Mouse (Mus musculus) large intestine, adult 2 months (tissue): ENCODE data around the gene F830045P16Rik. TPM values are rescaled to one million over a fixed set of nuclear protein-coding genes. Genes with fewer than 3 reads are reported as not detected.
"Not testable (repeated sequence)": the region's sequence is repeated elsewhere in the genome, so short reads cannot be mapped to it uniquely, and the experiment has no call there.

Experiments used
- DNase-seq: peaks from one replicate; pipeline ENCODE4 v3.0.0-alpha.2; 2012; ENCODE audit warnings: low read depth, low spot score
- WGBS: fragments of 180-500 bp; shearing (Covaris S2); methylation state at CpG from one replicate; pipeline ENCODE4 v1.1.7; 2018; 5-methylcytosine and 5-hydroxymethylcytosine counted together
- polyA plus RNA-seq: library from polyadenylated mRNA; depleted of rRNA; stranded (reverse); fragments of >200 nt; gene quantifications from 2 replicates; pipeline ENCODE4 v1.2.3, GENCODE M21; 2012

F830045P16Rik gene
- polyA plus RNA-seq, 1 experiment, result not detected

DNA sequence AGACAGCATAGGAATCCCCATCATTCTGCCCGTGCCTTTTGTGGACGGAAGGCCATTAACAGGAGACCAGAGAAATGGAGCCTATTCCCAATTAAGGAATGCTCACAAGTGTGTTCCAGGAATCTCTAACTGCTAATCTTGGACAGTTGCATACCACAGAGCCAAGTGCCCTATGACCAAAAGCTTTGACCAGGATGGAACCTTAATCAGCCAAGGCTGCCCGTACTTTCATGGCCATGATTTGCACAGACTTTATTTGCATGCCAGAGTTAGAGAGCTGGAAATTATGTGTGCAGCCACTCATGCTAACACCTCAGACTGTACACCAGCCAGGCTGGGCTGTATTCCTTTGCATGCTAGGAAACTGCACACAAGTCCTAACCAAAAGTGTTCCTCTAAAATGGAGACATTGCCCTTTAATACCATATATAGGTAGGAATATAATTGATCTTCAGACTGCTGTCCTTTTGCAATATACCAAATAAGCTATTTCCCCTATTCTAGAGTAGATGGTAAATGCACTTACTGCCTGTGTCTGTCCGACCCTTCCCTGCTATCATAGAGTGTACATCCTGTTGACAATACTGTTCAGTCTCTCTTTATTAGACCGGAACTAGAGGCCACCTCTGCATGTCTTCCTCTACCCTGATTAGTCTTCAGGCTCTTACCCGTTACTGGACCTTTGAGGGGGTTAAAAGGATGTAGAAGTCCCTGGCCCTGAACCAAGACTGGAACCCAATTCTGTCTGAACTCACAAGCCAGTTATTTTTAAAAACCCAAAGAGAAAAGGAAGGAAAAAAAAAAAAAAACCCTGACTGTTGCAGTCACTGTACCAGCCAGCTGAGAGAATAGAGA is 22.6 kb downstream of the F830045P16Rik start:
- 78% methylated on average over 6 of the region's 6 CpGs for WGBS
- DNase-seq, result no peak

DNA sequence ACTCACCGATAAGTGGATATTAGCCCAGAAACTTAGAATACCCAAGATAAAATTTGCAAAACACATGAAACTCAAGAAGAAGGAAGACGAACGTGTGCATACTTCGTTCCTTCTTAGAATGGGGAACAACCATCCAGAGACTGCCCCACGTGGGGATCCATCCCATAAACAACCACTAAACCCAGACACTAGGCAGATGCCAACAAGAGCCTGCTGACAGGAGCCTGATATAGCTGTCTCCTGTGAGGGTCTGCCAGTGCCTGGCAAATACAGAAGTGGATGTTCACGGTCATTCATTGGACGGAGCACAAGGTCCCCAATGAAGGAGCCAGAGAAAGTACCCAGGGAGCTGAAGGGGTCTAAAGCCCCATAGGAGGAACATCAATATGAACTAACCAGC is 24.3 kb downstream of the F830045P16Rik start:
- DNase-seq, result not testable (repeated sequence)
- 83% methylated on average over 7 of the region's 7 CpGs for WGBS

DNA sequence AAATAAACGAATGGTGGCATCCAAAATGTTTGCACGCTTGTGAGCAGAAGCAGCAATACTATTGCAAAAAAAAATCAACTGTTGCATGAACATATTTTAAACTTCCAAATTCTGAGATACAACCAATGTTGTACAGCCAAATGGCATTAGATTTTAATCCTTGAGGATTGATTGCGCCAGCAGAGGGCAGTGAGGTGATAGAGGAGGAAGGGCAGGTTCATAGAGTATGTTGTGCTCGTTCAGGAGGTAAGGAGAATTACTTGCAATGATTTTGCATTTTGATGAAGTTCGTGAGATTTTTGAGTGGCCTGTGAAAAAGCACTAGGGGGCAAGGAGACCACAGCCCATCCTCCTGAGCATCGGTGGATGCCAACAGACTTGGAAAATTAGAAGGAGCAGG is 33.8 kb downstream of the F830045P16Rik start:
- WGBS, result 18% methylated on average over 6 of the region's 6 CpGs
- DNase-seq, result no peak

DNA sequence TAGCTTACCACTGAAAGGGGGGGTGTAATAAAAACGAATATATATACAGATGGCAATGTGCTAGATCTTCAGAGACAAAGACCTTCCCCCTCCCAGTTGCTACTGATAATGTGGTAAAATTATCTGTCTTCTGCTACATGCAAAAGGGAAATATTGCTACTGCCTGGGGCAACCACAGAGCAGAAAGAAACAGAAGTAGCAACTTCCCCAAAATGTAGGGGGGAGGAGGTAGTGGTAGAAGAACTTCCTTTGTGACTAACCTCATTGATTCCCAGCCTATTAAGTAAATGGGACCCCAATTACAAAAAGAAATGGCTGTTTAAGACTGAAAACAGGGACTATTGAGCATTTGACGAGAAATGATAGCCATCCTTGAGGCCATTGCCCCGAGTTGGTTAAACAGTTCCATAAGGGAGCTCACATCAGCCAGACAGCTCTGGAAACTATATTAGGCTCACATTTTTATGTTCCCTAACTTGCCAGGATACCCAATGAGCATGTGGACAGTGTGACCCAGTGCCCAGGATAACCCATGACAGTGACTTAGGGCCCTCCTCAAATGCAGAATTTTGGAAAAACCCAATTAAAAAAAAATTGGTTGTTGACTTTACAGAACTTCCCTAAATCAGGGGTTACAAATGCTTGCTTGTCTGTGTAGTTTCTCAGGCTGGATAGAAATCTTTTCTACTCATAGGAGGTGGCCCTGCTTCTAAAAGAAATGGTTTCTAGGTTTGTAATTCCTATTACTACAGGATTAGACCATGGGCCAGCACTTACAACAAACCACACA is 46.7 kb downstream of the F830045P16Rik start:
- 53% methylated on average over 3 of the region's 3 CpGs for WGBS
- no peak for DNase-seq

DNA sequence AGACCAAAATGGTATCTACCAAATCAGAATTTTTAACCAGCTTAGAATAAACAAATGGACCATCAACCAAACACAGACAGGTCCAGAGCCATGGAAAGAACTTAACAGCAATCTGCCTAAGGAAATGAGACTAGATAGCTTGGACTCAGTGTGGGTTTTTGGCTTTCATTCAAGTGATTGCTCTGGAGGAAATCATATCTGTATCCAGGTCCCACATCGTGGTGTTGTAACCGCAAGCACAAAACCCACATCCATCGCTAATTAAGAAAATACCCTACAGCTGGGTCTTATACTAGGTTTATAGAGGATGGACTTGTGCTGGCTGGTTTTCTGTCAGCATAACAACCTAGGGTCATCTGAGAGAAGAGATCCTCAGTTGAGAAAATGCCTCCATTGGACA is 53.3 kb downstream of the F830045P16Rik start:
- no peak for DNase-seq
- 94% methylated on average over 3 of the region's 3 CpGs for WGBS

DNA sequence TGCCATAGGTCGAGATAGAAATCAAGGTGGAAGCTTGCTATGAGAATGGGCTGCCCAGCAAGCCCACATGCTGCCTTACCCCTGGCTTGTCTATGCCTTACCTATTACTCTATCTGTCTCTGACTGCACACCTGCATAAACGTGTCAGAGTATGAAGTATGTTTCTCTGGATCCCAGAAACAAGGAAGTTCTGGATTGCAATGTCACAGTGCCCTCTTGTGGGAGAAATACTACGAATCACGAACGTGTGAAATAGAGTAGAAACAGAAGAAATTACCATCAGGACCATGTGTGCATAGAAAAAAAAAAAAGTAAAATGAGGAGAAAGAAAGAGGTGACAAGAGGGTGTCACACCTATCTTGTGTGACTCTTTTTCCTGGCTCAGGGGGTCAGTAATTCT is 64.5 kb downstream of the F830045P16Rik start:
- 17% methylated on average over 5 of the region's 5 CpGs for WGBS

DNA sequence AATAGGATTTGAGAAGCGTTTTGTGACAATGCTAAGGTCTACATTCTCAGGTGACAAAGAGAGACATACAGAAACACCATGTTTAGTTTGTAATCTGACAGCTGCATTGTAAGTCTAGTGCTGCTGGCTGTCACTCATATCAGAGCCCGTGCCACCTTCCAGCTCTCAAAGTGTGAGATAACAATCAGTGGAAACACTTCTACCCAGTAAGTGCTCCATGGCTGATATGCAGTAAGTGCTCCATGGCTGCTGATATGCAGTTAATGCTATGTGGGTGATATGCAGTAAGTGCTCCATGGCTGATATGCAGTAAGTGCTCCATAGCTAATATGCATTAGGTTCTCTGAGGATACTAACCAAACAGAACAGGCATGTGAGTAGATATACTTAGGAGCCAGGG is 65.6 kb downstream of the F830045P16Rik start:
- no peak for DNase-seq
- WGBS, result 64% methylated on average over 2 of the region's 2 CpGs

More for the DNA sequence above, 64.5 kb downstream of the F830045P16Rik start:
- DNase-seq, result peak; percentile 1

DNA sequence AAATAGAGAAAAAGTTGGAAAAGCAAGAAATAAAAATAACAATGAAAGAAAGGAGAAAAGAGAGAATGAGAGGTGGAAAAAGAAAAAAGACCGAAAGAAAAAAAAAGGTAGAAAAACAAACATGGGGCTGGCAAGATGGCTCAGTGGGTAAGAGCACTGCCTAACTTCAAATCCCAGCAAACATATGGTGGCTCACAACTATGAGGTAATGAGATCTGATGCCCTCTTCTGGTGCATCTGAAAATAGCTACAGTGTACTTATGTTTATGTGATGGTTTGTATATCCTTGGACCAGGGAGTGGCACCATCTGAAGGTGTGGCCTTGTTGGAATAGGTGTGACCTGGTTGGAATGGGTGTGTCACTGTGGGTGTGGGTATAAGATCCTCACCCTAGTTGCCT is 97.6 kb downstream of the F830045P16Rik start:
- WGBS, result 93% methylated on average over 1 of the region's 1 CpGs
- not testable (repeated sequence) for DNase-seq

DNA sequence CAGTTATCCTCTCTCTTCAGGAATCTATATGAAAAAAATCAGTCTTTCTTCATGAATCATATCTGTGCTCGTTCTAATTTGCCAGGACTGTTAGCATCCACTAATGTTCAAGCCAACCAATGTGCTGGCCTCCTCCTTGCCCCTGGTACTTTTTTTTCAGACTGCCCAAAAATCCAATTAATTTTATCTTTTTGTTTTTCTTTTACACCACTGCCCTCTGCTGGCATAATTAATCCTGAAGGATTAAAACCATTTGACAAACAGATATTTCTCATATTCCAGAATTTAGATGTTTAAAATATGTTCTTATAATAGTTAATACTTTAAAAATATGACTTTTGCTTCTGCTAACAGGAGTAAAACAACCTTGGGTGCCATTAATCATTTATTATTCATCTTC is 101.2 kb downstream of the F830045P16Rik start:
- DNase-seq, result no peak
- 49% methylated on average over 1 of the region's 1 CpGs for whole genome bisulfite sequencing

DNA sequence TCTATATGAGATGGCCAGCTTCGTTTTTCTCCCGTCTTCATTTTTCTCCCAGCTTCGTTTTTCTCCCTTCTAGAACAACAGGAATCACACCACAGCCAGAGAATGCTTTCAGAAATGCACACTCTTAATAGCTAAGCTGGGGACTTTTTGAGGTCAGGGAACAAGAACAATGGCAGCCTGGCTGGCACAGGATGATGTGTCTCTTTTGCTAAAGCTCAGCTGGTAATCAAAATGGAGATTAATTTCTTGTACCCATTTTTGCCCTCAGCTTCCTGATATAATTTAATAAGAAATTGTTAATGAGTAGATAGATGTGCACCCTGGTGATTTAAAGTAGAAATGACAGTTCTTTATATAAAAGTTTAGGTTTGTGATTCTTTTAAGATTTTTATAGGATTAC is 112.7 kb downstream of the F830045P16Rik start:
- no peak for DNase-seq
- 70% methylated on average over 3 of the region's 3 CpGs for WGBS

DNA sequence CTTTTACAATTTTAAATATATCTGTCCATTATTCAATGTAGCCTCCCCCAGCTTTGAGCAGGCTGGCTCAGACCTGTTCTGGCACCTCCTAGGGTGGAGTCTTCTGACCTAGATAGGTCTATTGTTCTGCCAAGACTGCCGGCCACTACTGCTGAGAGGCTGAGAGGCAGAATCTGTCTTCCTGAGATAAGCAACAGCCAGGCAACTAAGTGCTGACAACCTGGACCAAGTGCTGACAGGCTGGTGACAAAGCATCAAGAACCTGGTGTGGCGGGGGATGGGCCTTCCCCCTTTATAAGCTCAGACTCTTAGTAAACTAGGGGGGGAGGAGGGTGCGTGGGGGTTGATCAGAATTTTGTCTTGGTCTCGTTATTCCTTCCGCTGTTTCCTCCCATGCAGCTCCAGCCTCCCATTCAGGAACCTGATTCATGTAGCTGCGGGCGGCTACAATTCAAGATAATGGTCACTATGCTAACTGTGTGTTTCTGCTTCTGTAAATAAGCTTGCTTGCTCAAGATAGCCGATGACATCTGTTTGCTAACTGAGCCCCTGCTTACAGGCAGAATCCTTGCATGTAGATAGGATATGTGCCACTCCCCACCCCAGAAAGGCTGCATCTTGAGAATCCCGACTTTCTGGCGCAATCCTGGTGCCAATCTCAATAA is 115.4 kb downstream of the F830045P16Rik start:
- DNase-seq, result no peak
- WGBS, result 83% methylated on average over 10 of the region's 10 CpGs

DNA sequence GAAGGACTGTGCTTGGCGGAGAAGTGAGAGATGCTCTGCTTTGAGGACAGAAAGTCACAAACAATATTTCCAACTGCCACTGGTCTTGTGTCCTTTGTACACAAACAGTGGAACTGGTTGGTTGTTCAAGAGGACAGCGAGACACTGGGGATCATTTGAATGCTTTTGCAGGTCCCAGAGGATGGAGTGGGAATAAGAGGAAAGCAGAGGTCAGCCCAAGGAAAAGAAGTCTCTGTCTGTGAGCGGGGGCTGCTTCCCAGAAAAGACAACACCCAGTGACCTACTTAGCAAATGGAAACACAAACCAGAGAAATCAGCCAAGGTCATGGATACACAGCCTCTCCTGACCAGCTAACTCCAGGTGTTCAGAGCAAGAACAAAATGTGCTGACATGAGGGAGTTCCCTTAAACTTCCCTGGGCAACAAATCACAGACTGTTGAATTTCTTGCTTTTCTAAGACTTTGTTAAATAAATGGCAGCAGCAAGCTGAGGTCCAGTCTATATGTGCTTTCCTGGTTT is 117.0 kb downstream of the F830045P16Rik start:
- no peak for DNase-seq
- 78% methylated on average over 3 of the region's 3 CpGs for WGBS

DNA sequence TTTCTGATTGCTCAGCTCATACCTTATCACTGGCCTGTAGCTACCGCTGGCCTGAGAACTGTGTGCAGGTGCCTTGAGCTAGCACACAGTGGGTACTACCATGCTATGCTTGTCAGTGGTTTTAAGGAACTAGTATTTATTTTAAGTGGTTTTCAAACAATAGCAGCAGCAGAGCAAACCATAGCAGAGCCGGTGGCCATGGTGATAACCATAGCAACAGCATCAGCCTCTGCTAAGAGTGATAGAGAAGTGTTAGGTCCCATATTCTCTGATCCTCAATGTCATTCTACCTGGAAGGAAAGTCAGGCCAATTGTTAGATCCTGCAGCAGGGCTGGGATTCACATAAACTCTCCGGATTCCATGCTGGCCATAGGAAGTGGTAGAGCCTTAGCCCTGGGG is 121.8 kb downstream of the F830045P16Rik start:
- DNase-seq, result no peak
- WGBS, result 79% methylated on average over 3 of the region's 3 CpGs

DNA sequence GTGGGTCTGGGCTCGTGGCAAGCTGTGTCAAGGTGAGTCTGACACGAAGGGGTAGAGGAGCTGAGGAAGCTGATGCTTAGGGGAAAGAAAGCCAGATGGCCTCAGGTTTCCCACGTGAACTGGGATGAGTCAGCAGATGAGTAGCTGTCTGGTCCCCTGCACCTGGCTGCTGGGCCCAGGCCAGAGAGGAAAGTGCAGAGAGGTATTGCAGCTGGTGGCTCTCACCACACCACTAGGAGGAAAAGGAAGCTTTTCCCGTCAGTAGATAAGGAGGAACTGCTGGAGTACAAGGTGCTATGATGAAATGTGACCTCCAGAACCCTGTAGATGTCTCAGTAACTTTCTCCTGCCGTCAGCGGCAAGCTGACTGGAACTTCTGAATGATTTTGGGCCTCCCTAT is 122.9 kb downstream of the F830045P16Rik start:
- 42% methylated on average over 6 of the region's 6 CpGs for WGBS

DNA sequence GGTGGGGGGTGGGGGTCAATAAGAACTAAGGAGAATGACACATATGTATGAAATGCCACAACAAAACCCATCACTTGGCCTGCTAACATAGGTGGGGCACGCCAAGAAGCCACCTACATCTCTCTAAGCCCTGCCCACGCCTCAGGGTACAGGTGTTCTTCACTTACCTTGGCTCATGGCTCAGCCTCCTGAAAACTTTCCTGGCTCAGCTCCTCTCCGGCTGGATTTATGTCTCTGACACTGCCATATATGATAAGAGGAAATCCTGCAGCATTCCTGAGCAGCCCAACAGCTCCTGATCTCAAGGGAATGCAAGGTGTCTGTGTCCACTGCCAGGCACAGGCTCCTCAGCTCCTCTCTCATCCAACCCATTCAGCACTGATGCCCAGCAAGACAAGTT is 124.8 kb downstream of the F830045P16Rik start:
- WGBS, result 52% methylated on average over 3 of the region's 3 CpGs

More for the DNA sequence above, 122.9 kb downstream of the F830045P16Rik start:
- DNase-seq, result no peak

DNA sequence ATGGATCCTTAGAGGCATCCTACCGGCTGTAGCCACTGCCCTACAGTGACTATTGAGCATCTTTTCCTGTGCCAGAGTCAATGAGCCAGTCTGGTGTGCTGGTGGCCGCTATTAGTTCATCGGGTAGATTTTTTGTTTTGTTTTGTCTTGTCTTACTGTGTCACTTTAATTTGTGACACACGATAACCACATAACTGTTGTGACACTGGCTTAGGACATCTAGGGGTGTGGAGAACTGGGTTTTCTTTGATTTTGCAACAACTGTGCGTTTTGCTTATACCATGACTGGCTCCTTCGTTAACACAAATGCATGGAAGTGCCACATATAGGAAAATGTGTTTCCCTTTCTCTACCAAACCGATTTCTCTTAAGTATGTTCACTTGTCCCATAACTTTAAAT is 126.1 kb downstream of the F830045P16Rik start:
- WGBS, result 82% methylated on average over 7 of the region's 7 CpGs
- no peak for DNase-seq

More for the DNA sequence above, 124.8 kb downstream of the F830045P16Rik start:
- no peak for DNase-seq

DNA sequence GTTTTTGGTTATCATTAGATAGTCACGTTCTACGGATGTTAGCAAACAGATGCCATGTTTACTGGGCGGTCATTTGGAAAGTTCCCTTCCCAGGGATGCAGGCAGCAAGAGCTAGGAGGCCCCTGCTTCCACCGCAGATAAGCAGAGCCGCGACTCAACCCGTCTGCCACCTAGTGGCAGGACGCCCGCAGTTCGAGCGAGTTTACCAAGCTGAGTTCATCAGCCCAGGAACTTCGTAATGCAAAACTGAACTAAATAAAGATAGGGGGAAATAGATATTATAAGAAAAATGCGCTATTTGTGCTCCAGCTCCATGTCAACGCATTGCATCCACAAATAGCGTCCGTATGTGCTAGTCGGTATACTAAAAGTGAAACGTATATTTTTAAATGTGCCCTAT is 127.9 kb downstream of the F830045P16Rik start:
- WGBS, result 14% methylated on average over 18 of the region's 18 CpGs
- DNase-seq, result no peak
